Mouse (Mus musculus): Measurements from ENCODE around the gene Vcan.

DNA sequence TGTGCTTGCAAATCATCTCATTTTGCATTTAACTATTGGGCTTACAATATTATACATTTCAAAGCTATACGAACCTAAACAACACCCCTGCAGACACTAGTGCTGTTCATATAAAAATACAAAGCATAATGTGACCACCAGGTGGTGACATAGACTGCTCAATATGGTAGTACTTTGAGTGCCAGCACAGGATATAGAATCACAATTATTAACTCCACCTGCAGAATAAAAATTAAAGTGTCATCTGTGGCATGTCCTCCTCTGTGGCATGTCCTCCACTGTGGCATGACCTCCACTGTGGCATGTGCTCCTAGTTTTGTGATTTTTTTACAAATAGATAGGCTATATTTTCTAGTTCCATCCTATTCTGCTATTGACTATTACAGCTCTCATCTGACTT, 74.2 kb downstream of the Vcan start:
- TF ChIP-seq POLR2A (IDR thresholded peaks at IDR 0.05; ENCODE audit: low read depth, low read length) = no peak
- no peak for TF ChIP-seq CTCF (IDR thresholded peaks at IDR 0.05; ENCODE audit: extremely low read depth, insufficient read depth, insufficient read length, insufficient replicate concordance)
